Mouse (Mus musculus): Measurements from ENCODE around the gene Irx6. TPM values are rescaled to one million over a fixed set of nuclear protein-coding genes. Genes with fewer than 3 reads are reported as not detected.

Gene Irx6
- polyA plus RNA-seq (2014; fragmentation: Nextera tagmentation; extraction: Ambion mirVana) = 2.0 and 2.3 TPM in 2 replicates

DNA sequence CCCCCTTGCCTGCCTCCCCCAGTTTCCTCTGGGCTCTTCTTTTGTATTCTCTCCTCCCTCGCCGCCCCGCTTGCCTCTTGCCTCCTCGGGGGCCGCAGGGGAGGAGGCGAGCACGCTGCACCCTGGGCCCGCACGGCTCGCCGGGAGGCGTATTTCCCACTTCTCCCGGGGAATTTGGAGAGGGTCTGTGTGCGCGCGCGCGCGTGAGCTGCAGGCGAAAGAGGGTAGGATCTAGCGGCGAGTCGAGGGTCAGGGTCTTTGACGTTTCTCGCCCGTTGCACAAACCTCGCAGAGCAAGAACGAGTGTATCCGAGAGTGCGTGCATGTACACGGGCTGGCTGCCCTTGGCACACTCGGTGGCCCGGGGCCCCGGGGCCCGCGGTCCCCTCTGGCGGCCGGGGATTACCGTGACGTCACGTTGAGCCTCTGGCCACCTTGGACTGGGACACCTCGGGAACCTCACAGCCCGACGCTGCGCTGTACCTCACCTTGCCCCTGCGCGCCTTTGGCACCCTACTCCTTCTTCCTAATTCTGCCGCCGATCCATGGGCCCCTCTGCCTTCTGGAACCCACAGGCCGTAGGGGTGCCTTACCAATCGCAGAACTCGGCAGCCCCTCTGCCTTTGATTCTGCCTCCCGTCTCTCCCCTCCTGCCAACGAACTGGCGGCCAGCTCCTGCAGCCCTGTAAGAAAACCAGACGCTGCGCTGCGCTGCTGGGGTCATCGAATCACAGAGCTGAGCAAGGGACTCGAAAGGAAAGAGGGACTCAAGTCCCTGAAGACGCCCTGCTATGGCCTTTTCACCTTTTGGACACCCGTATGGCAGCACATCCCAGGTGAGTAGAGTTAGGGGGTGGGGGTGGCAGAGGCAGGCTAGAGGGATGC, at the start of gene Irx6:
Irx6 (plus strand) TSS at position 45 of the 885 bp plus-strand sequence.
- under 1% methylated on average over 57 of the region's 62 CpGs for WGBS
- no peak within 1 kb of the TSS for H3K27ac ChIP-seq (ENCODE audit: low read depth, low read length)
- no peaks in the 10 kb centered on the region for H3K9me3 ChIP-seq (ENCODE audit: control insufficient read depth, low read length)
- peak within 1 kb of the TSS; percentile 53 for H3K9ac ChIP-seq (ENCODE audit: low read length)
- H3K4me3 ChIP-seq (ENCODE audit: low read depth, low read length) = peak within 1 kb of the TSS; percentile 46
- H3K27me3 ChIP-seq (ENCODE audit: control insufficient read depth, insufficient read depth, low read length) = peaks cover 57% of the 10 kb centered on the region
- peak; percentile 21; the same call in 1 of the 2 replicates for ATAC-seq (ENCODE audit: insufficient read depth, low FRiP score, low TSS enrichment)
- DNase-seq (ENCODE audit: low spot score) = peak; percentile 52
- H3K4me2 ChIP-seq (ENCODE audit: low read depth) = peak within 1 kb of the TSS; percentile 96
- H3K36me3 ChIP-seq (ENCODE audit: control insufficient read depth, insufficient read depth, low read length) = no peaks in the 10 kb centered on the region
- peaks cover 16% of the 10 kb centered on the region for H3K4me1 ChIP-seq (ENCODE audit: control insufficient read depth, insufficient read depth, low read length)

DNA sequence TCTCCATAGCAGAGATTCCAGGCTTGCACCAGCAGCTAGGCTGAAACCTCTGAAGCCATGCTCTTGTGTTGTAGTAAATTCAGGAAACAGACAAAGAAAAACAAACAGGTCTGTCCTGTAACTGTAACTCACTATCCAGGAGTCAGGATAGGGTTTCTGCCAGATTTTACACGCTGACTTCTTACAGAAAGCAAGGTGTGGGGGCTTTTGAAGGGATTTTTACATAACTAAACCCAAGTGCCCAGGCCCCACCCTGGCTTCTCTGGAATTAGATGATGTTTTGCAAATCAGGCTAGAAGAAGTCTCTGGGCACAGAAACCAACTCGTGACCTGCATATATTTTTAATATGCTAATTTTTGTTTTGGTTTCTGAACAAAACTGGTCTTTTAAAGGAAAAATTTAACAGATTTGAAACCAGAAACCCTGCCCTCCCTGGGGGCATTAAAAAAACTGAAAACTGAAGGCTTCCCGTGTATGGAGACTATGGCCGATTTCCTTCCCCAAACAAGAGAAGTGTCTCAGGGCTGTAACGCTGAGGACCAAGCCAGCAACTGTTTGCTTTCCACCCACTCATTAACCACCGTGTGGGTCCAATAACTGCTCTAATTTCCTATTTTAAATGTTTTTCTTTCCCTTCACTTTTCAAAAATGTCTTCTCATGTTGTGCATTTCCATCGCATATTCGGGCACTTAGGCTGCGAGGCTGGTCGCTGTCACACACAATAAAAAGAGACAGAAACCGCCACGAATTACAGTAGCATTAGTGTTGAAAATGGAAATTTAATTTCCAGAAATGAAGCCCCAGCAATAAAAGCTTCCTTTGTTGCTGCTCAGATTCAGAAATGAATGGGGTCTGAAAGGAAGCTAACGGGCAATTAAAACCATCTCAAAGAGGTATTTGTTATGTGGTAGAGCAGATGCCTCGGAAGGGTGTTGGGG, 45.1 kb upstream of the Irx6 start:
- H3K9ac ChIP-seq (ENCODE audit: low read length) = no peak overlapping the region
- H3K27me3 ChIP-seq (ENCODE audit: control insufficient read depth, insufficient read depth, low read length) = no peaks in the 10 kb centered on the region
- H3K4me1 ChIP-seq (ENCODE audit: control insufficient read depth, insufficient read depth, low read length) = no peaks in the 10 kb centered on the region
- no peak overlapping the region for H3K27ac ChIP-seq (ENCODE audit: low read depth, low read length)
- H3K36me3 ChIP-seq (ENCODE audit: control insufficient read depth, insufficient read depth, low read length) = no peaks in the 10 kb centered on the region
- DNase-seq (ENCODE audit: low spot score) (no peak), ATAC-seq (ENCODE audit: insufficient read depth, low FRiP score, low TSS enrichment) (no peak)
- H3K4me3 ChIP-seq (ENCODE audit: low read depth, low read length) = no peak overlapping the region
- H3K4me2 ChIP-seq (ENCODE audit: low read depth) = no peak overlapping the region
- H3K9me3 ChIP-seq (ENCODE audit: control insufficient read depth, low read length) = no peaks in the 10 kb centered on the region
- 65% methylated on average over 14 of the region's 14 CpGs for WGBS

DNA sequence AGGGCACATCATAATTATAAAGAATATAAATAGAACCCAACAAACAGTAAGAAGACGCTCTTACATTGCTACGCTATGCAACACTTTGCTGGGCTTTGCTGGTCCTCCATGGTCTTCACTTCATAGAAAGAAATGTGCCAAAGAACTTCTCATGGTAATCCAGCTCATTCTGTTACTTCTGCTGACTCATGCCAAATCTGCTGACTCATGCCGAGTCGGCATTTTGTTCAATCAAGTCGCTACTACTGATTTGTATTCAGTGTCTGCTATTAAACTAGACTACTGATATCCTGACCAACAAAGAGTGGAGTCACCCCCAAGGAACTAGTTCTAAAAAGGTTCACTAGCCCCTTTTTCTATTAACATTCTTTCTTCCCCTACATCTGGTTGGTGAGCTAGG, 40.9 kb upstream of the Irx6 start:
- H3K27ac ChIP-seq (ENCODE audit: low read depth, low read length) = no peak overlapping the region
- H3K4me3 ChIP-seq (ENCODE audit: low read depth, low read length) = no peak overlapping the region
- no peaks in the 10 kb centered on the region for H3K4me1 ChIP-seq (ENCODE audit: control insufficient read depth, insufficient read depth, low read length)
- no peaks in the 10 kb centered on the region for H3K9me3 ChIP-seq (ENCODE audit: control insufficient read depth, low read length)
- ATAC-seq (ENCODE audit: insufficient read depth, low FRiP score, low TSS enrichment) = no peak
- DNase-seq (ENCODE audit: low spot score) = no peak
- 93% methylated on average over 5 of the region's 5 CpGs for WGBS
- no peak overlapping the region for H3K9ac ChIP-seq (ENCODE audit: low read length)
- H3K36me3 ChIP-seq (ENCODE audit: control insufficient read depth, insufficient read depth, low read length) = no peaks in the 10 kb centered on the region
- no peak overlapping the region for H3K4me2 ChIP-seq (ENCODE audit: low read depth)
- H3K27me3 ChIP-seq (ENCODE audit: control insufficient read depth, insufficient read depth, low read length) = no peaks in the 10 kb centered on the region

DNA sequence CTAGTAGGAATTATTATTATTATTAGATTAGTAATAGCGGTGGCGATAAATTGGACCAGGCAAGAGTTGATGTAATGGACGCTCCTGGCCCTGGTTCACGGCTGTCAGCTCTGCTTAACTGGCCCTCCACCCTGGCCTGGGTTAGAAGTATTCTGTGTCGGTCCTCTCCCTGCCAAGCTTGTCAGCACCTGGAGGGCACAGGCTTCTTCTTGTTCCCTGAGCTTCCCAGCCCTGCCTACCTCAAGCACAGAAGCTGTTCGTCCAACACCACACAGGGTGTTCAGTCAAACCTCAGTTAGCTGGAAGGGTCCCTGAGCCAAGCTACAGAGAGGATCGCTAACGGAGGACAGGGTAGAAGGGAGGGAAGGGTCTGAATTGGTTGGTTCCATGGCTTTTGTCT, 33.3 kb upstream of the Irx6 start:
- no peaks in the 10 kb centered on the region for H3K4me1 ChIP-seq (ENCODE audit: control insufficient read depth, insufficient read depth, low read length)
- H3K9ac ChIP-seq (ENCODE audit: low read length) = no peak overlapping the region
- no peak overlapping the region for H3K4me3 ChIP-seq (ENCODE audit: low read depth, low read length)
- ATAC-seq (ENCODE audit: insufficient read depth, low FRiP score, low TSS enrichment) (no peak), DNase-seq (ENCODE audit: low spot score) (no peak)
- H3K4me2 ChIP-seq (ENCODE audit: low read depth) = no peak overlapping the region
- H3K27me3 ChIP-seq (ENCODE audit: control insufficient read depth, insufficient read depth, low read length) = no peaks in the 10 kb centered on the region
- WGBS = 88% methylated on average over 8 of the region's 8 CpGs
- no peaks in the 10 kb centered on the region for H3K9me3 ChIP-seq (ENCODE audit: control insufficient read depth, low read length)
- H3K27ac ChIP-seq (ENCODE audit: low read depth, low read length) = no peak overlapping the region
- H3K36me3 ChIP-seq (ENCODE audit: control insufficient read depth, insufficient read depth, low read length) = no peaks in the 10 kb centered on the region

DNA sequence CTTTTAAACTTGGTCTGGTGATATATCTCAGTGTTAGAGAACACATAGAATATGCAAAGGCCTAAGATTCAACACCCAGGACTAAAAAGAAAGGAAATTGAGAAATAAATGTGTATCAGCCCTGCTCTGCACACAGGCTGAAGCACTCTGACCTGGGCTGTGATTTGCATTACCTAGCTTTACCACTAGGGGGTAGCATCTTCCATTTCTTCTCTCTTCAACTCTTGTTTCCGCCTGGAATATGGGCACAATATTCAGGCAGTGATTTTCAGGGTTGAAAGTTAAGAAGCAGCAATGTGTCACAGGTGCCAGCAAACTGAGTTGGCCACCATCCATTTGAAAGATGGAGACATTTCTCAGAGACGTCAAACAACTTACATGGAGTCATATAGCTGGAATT, 27.5 kb upstream of the Irx6 start:
- H3K4me2 ChIP-seq (ENCODE audit: low read depth) = no peak overlapping the region
- ATAC-seq (ENCODE audit: insufficient read depth, low FRiP score, low TSS enrichment) = no peak
- H3K36me3 ChIP-seq (ENCODE audit: control insufficient read depth, insufficient read depth, low read length) = no peaks in the 10 kb centered on the region
- H3K4me1 ChIP-seq (ENCODE audit: control insufficient read depth, insufficient read depth, low read length) = no peaks in the 10 kb centered on the region
- H3K27me3 ChIP-seq (ENCODE audit: control insufficient read depth, insufficient read depth, low read length) = no peaks in the 10 kb centered on the region
- DNase-seq (ENCODE audit: low spot score) = no peak
- H3K27ac ChIP-seq (ENCODE audit: low read depth, low read length) = no peak overlapping the region
- WGBS = 67% methylated on average over 2 of the region's 2 CpGs
- H3K9me3 ChIP-seq (ENCODE audit: control insufficient read depth, low read length) = no peaks in the 10 kb centered on the region
- no peak overlapping the region for H3K9ac ChIP-seq (ENCODE audit: low read length)
- no peak overlapping the region for H3K4me3 ChIP-seq (ENCODE audit: low read depth, low read length)

DNA sequence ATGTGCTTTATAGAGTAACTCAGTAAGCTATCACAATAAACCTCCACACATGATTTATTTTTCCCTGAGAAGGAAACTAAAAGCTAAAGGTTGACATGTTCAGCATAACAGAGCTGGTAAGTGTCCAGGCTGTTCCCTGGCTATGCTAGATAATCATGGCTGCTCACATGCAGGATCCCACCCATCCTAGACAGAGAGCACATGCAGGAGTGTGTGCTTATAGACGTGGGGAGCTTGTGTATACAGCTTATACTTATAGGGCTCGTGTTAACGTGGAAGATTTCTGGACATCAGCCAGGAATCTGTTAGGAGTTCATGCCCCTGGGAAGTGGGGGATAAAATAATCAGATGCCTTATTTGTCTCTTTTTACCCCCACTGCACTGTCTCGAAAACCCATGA, 9.9 kb upstream of the Irx6 start:
- 71% methylated on average over 4 of the region's 4 CpGs for WGBS
- DNase-seq (ENCODE audit: low spot score) = no peak
- no peak for ATAC-seq (ENCODE audit: insufficient read depth, low FRiP score, low TSS enrichment)
- Histone ChIP-seq H3K27me3 (ENCODE audit: control insufficient read depth, insufficient read depth, low read length) (no peaks in the 10 kb centered on the region), H3K4me3 (ENCODE audit: low read depth, low read length) (no peak overlapping the region), H3K4me2 (ENCODE audit: low read depth) (no peak overlapping the region), H3K36me3 (ENCODE audit: control insufficient read depth, insufficient read depth, low read length) (no peaks in the 10 kb centered on the region), H3K27ac (ENCODE audit: low read depth, low read length) (no peak overlapping the region), H3K9ac (ENCODE audit: low read length) (no peak overlapping the region), H3K4me1 (ENCODE audit: control insufficient read depth, insufficient read depth, low read length) (no peaks in the 10 kb centered on the region), H3K9me3 (ENCODE audit: control insufficient read depth, low read length) (no peaks in the 10 kb centered on the region)

DNA sequence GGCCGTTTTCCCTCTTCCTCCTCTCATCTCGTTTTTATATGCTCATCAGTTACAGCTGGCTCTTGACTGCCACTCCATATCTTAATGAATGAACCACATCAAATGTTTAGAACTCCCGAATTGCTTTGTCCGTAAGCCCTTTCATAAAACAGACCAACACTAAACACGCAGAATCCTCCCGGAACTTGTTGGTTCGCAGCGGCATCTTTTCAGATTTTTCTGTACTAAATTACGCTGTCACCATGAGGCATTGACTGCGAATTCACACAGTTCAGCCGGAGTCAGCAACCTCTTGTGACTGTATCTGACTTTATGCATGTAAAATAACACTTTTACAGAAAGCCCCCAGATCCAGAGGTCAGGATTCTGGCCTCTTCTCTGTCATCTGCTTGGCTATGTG, 3.9 kb upstream of the Irx6 start:
- H3K9ac ChIP-seq (ENCODE audit: low read length) = no peak overlapping the region
- H3K27ac ChIP-seq (ENCODE audit: low read depth, low read length) = no peak overlapping the region
- peaks cover 19% of the 10 kb centered on the region for H3K27me3 ChIP-seq (ENCODE audit: control insufficient read depth, insufficient read depth, low read length)
- peaks cover 16% of the 10 kb centered on the region for H3K4me1 ChIP-seq (ENCODE audit: control insufficient read depth, insufficient read depth, low read length)
- H3K4me3 ChIP-seq (ENCODE audit: low read depth, low read length) = no peak overlapping the region
- 55% methylated on average over 11 of the region's 11 CpGs for WGBS
- no peak overlapping the region for H3K4me2 ChIP-seq (ENCODE audit: low read depth)
- DNase-seq (ENCODE audit: low spot score) = no peak
- no peaks in the 10 kb centered on the region for H3K36me3 ChIP-seq (ENCODE audit: control insufficient read depth, insufficient read depth, low read length)
- ATAC-seq (ENCODE audit: insufficient read depth, low FRiP score, low TSS enrichment) = no peak
- no peaks in the 10 kb centered on the region for H3K9me3 ChIP-seq (ENCODE audit: control insufficient read depth, low read length)

DNA sequence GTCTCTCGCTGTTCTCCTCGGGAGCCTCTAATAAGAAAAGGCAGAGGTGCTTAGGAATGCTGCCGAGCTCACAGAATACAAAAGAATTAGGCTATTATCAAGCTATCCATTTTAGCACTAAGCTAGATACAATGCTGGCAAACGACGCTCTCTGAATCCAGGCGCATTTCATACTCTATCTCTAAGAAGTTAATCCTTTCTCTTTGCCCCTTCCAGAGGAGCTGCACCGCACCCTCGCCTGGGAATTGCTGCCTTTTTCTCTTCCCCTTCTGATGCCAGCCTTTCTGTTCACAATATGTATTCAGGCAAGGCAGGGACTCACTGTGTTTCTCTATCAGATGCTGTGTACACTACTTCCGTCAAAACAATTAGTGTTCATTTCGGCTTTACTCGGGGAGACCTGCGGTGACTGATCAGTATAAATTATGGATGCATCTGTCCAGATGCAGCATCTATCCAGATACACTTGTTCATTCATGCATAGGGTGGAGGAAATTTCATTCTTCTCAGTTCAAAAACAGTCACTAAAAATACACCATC, 3.4 kb upstream of the Irx6 start:
- 44% methylated on average over 12 of the region's 12 CpGs for WGBS
- ATAC-seq (ENCODE audit: insufficient read depth, low FRiP score, low TSS enrichment) (no peak), DNase-seq (ENCODE audit: low spot score) (no peak)
- H3K4me3 ChIP-seq (ENCODE audit: low read depth, low read length) = no peak overlapping the region
- H3K27me3 ChIP-seq (ENCODE audit: control insufficient read depth, insufficient read depth, low read length) = peaks cover 24% of the 10 kb centered on the region
- no peaks in the 10 kb centered on the region for H3K9me3 ChIP-seq (ENCODE audit: control insufficient read depth, low read length)
- H3K4me2 ChIP-seq (ENCODE audit: low read depth) = no peak overlapping the region
- peaks cover 16% of the 10 kb centered on the region for H3K4me1 ChIP-seq (ENCODE audit: control insufficient read depth, insufficient read depth, low read length)
- no peaks in the 10 kb centered on the region for H3K36me3 ChIP-seq (ENCODE audit: control insufficient read depth, insufficient read depth, low read length)
- no peak overlapping the region for H3K27ac ChIP-seq (ENCODE audit: low read depth, low read length)
- H3K9ac ChIP-seq (ENCODE audit: low read length) = no peak overlapping the region

Measured in neural tube, embryonic 11.5 days (tissue).